Mouse (Mus musculus) large intestine, adult 2 months (tissue): ENCODE results near the gene Zbtb48. TPM values are rescaled to one million over a fixed set of nuclear protein-coding genes. Genes with fewer than 3 reads are reported as not detected.

Experiments
- DNase-seq: peaks from one replicate; pipeline ENCODE4 v3.0.0-alpha.2; 2012; ENCODE audit warnings: low read depth, low spot score
- WGBS: fragments of 180-500 bp; shearing (Covaris S2); methylation state at CpG from one replicate; pipeline ENCODE4 v1.1.7; 2018; 5-methylcytosine and 5-hydroxymethylcytosine counted together
- polyA plus RNA-seq: library from polyadenylated mRNA; depleted of rRNA; stranded (reverse); fragments of >200 nt; gene quantifications from 2 replicates; pipeline ENCODE4 v1.2.3, GENCODE M21; 2012

The Zbtb48 gene
- polyA plus RNA-seq, 1 experiment = 12.0 TPM

GRCm38 (mm10) chr4:152007481-152008147 lies 19.9 kb downstream of the Zbtb48 start:
- DNase-seq = no peak

GRCm38 (mm10) chr4:152006812-152007211 lies 20.7 kb downstream of the Zbtb48 start:
- no peak for DNase-seq
- WGBS = 66% methylated on average over 3 of the region's 3 CpGs

More at GRCm38 (mm10) chr4:152007481-152008147, 19.9 kb downstream of the Zbtb48 start:
- 16% methylated on average over 8 of the region's 8 CpGs for WGBS

GRCm38 (mm10) chr4:152006137-152006536 lies 21.3 kb downstream of the Zbtb48 start:
- no peak for DNase-seq
- WGBS = 72% methylated on average over 6 of the region's 6 CpGs

- WGBS = 80% methylated on average over 3 of the region's 3 CpGs
- DNase-seq = no peak
These were observed 25.4 kb downstream of the Zbtb48 start for GRCm38 (mm10) chr4:152002063-152002462.

GRCm38 (mm10) chr4:152001335-152001734 lies 26.1 kb downstream of the Zbtb48 start:
- WGBS = 66% methylated on average over 4 of the region's 4 CpGs
- DNase-seq = no peak

GRCm38 (mm10) chr4:152000906-152001305 lies 26.6 kb downstream of the Zbtb48 start:
- DNase-seq = no peak
- 36% methylated on average over 4 of the region's 4 CpGs for WGBS

GRCm38 (mm10) chr4:151999481-151999880 lies 28.0 kb downstream of the Zbtb48 start:
- DNase-seq = no peak
- 73% methylated on average over 3 of the region's 3 CpGs for WGBS

- 71% methylated on average over 3 of the region's 3 CpGs for WGBS
- no peak for DNase-seq
These were observed 29.8 kb downstream of the Zbtb48 start for GRCm38 (mm10) chr4:151997701-151998100.

- under 1% methylated on average over 13 of the region's 13 CpGs for WGBS
- DNase-seq = no peak
These were observed 30.6 kb downstream of the Zbtb48 start for GRCm38 (mm10) chr4:151996951-151997222.

- under 1% methylated on average over 94 of the region's 94 CpGs for WGBS
- DNase-seq = peak; percentile 91
These were observed 31.1 kb downstream of the Zbtb48 start, which contains the start of gene Phf13 for GRCm38 (mm10) chr4:151996173-151996950. Gene Phf13 (minus strand): TSS chr4:151996258.

GRCm38 (mm10) chr4:151995371-151996172 lies 31.9 kb downstream of the Zbtb48 start:
- no peak for DNase-seq
- WGBS = 2% methylated on average over 85 of the region's 111 CpGs

- WGBS = 6% methylated on average over 61 of the region's 61 CpGs
- no peak for DNase-seq
These were observed 33.0 kb downstream of the Zbtb48 start for GRCm38 (mm10) chr4:151994228-151995171.

GRCm38 (mm10) chr4:151993035-151993434 lies 34.4 kb downstream of the Zbtb48 start:
- no peak for DNase-seq
- 79% methylated on average over 6 of the region's 6 CpGs for WGBS

- WGBS = 89% methylated on average over 9 of the region's 9 CpGs
- no peak for DNase-seq
These were observed 35.4 kb downstream of the Zbtb48 start for GRCm38 (mm10) chr4:151992091-151992490.

GRCm38 (mm10) chr4:151989110-151989488 lies 38.4 kb downstream of the Zbtb48 start:
- no peak for DNase-seq
- WGBS = 39% methylated on average over 6 of the region's 6 CpGs

GRCm38 (mm10) chr4:151988342-151989109 lies 38.9 kb downstream of the Zbtb48 start, which contains the start of gene Thap3:
Gene Thap3 (minus strand): TSS chr4:151988997.
- DNase-seq = no peak
- WGBS = under 1% methylated on average over 54 of the region's 54 CpGs

GRCm38 (mm10) chr4:151988014-151988341 lies 39.5 kb downstream of the Zbtb48 start:
- DNase-seq = no peak
- 13% methylated on average over 10 of the region's 10 CpGs for WGBS

- no peak for DNase-seq
- 26% methylated on average over 8 of the region's 8 CpGs for WGBS
These were observed 40.8 kb downstream of the Zbtb48 start for GRCm38 (mm10) chr4:151986650-151987049.

GRCm38 (mm10) chr4:151985886-151986285 lies 41.6 kb downstream of the Zbtb48 start:
- 20% methylated on average over 10 of the region's 10 CpGs for WGBS
- peak; percentile 80 for DNase-seq
